Mouse (Mus musculus) ES-E14 (cell line): ENCODE measurements at regions not wholly inside any gene's neighbourhood (a gene's known extent, or its start where the extent isn't known, plus 50 kb on each side); places are given as distances from the start of the nearest gene placed in this dataset.

Experiments used
- DNase-seq: peaks from one replicate; pipeline ENCODE4 v3.0.0-alpha.2; 2013; ENCODE audit warnings: low read depth, low spot score
- H3K27ac ChIP-seq: 2 replicates; pipeline ENCODE4 v1.5.1; 2012; ENCODE audit warnings: low read depth, mild to moderate bottlenecking, low read length, moderate library complexity, mixed read lengths; ENCODE audit not compliant: poor library complexity, insufficient read depth, severe bottlenecking
- H3K36me3 ChIP-seq: 2 replicates; pipeline ENCODE4 v1.6.1; 2012; ENCODE audit warnings: mild to moderate bottlenecking, low read length, moderate library complexity, mixed read lengths; ENCODE audit not compliant: control insufficient read depth, poor library complexity, insufficient read depth, severe bottlenecking
- H3K4me1 ChIP-seq, 2 experiments: fragments of 150-350 bp in 1 of 2; sonication (generic) in 1 of 2; 2 replicates each; pipeline ENCODE4 v1.6.1; 2012; ENCODE audit warnings: low read length in 2 of 2, mild to moderate bottlenecking in 1 of 2, mixed read lengths in 1 of 2; ENCODE audit not compliant: control insufficient read depth in 2 of 2, insufficient read depth in 2 of 2, poor library complexity in 1 of 2
- H3K4me3 ChIP-seq, 2 experiments: fragments of 150-350 bp in 1 of 2; sonication (generic) in 1 of 2; 2 replicates each; pipeline ENCODE4 v1.5.1; 2012; ENCODE audit warnings: low read length in 2 of 2, low read depth in 1 of 2, mild to moderate bottlenecking in 1 of 2, mixed read lengths in 1 of 2; ENCODE audit not compliant: insufficient read depth in 1 of 2, poor library complexity in 1 of 2, severe bottlenecking in 1 of 2
- H3K9ac ChIP-seq: 2 replicates; pipeline ENCODE4 v1.6.1; 2012; ENCODE audit warnings: low read depth, mild to moderate bottlenecking, low read length, mixed read lengths; ENCODE audit not compliant: poor library complexity, insufficient read depth, severe bottlenecking
- H3K9me3 ChIP-seq: fragments of 150-350 bp; sonication (generic); 2 replicates; pipeline ENCODE4 v1.6.1; 2012; ENCODE audit warnings: low read depth, mild to moderate bottlenecking, low read length; ENCODE audit not compliant: control insufficient read depth, insufficient read depth
- CHD2 ChIP-seq: IDR thresholded peaks from 2 replicates; pipeline ENCODE4 v1.6.1; 2014; ENCODE audit warnings: mild to moderate bottlenecking, low read depth, low read length, inconsistent platforms
- HCFC1 ChIP-seq: IDR thresholded peaks from 2 replicates; pipeline ENCODE4 v1.6.1; 2012; ENCODE audit warnings: low read length, inconsistent platforms, borderline replicate concordance; ENCODE audit not compliant: insufficient read depth
- MAFK ChIP-seq: IDR thresholded peaks from 2 replicates; pipeline ENCODE4 v1.6.1; 2014; ENCODE audit warnings: mild to moderate bottlenecking, low read depth, low read length, inconsistent platforms; ENCODE audit not compliant: insufficient read depth
- ZC3H11A ChIP-seq: IDR thresholded peaks from 2 replicates; pipeline ENCODE4 v1.6.1; 2012; ENCODE audit warnings: low read depth, mild to moderate bottlenecking, inconsistent platforms, low read length, borderline replicate concordance
- ZNF384 ChIP-seq: IDR thresholded peaks from 2 replicates; pipeline ENCODE4 v1.6.1; 2012; ENCODE audit warnings: low read depth, low read length, inconsistent platforms
- in situ Hi-C, 2 experiments: fragments of 600-800 bp; cut with MboI; formaldehyde crosslinking; loops; one replicate each; pipeline ENCODE4 v1.15.1; 2025; ENCODE audit warnings: low sequenced_read_pairs in 2 of 2, inconsistent platforms in 1 of 2; ENCODE audit not compliant: unreplicated experiment in 2 of 2

DNA sequence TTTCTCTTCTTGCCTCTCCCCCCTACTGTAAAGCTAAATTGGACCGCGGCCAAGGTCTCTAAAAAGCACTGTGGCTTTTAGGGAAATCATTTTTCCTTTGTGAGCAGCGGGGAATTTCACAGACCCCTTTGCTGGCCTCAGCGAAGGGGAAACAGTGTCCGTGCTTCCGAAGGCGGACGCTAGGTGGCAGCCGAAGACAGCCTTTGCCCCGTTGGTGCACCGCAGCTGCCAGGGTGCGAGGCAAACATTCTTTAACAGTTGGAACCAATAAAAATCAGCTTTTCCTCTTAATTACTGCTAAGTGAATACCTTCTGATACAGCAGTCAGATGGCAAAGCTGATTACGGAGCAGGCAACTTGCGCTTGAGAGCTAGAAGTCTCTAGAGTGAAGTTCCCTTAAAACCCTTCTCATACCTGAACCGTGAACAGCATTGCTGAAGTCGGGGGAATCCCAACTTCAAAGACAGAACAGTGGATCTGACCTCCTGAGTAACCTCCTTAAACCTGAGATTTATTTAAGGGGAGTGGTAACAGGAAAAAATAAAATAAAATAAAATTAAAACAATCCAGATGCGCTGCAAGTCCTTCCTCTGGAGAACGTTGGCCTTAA is 263.7 kb upstream of the Adamts16 start:
- no peaks in the 10 kb centered on the region for H3K4me1 ChIP-seq
- no peak overlapping the region for H3K9ac ChIP-seq
- H3K27ac ChIP-seq: no peak overlapping the region
- TF ChIP-seq ZC3H11A (peak; percentile 76), HCFC1 (no peak)
- H3K9me3 ChIP-seq: no peaks in the 10 kb centered on the region
- no peaks in the 10 kb centered on the region for H3K36me3 ChIP-seq
- peak; percentile 29 for DNase-seq
- in situ Hi-C loops: no loop called here
- H3K4me3 ChIP-seq: no peak overlapping the region

DNA sequence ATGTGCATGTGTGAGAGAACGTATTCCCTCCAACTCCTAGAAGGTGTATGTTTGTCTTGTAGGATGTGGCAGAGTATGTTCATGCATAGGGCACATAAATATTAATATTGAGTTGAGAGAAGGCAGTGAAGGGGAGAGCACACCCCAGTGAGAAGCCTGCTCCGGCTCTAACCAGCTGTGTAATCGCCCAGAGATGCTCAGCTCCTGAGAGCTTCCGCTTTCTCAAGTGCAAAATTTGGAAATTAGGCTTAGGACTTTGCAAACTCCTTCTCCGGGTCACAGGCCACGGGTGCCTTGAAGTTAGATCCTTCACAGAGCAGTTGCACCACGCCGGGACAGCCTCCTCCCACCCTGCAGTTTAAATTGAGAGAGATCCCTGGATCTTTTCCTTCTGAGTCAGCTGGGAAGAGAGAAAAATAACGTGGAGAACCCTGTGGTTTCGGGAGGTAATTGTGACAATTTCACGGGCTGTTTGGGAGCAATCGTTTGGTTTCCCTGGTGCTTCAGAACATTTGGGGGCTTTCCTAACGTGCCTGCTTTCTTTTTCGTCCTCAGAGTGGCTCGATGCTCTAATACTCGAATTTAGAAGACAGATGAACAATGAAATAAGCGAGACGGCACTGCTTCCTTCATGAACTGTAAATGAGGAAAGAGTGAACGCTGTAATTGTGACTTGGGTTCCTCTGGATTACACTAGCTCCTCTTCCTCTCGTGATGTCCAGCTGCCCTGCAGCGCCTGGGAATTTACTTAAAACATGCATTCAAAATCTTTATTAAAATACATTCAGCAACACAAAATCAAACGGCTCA is 263.0 kb upstream of the Adamts16 start:
- H3K4me3 ChIP-seq: no peak overlapping the region

GRCm38 (mm10) chr13:71084301-71084700 is 242.7 kb upstream of the Adamts16 start:
- H3K9me3 ChIP-seq: no peaks in the 10 kb centered on the region
- H3K36me3 ChIP-seq: no peaks in the 10 kb centered on the region
- no peak overlapping the region for H3K4me3 ChIP-seq
- no peaks in the 10 kb centered on the region for H3K4me1 ChIP-seq
- in situ Hi-C loops: no loop called here
- TF ChIP-seq ZNF384 (no peak), ZC3H11A (no peak), HCFC1 (no peak), CHD2 (no peak), MAFK (no peak)
- DNase-seq: no peak
- H3K27ac ChIP-seq: no peak overlapping the region
- H3K9ac ChIP-seq: no peak overlapping the region

More for the DNA sequence above, 263.0 kb upstream of the Adamts16 start:
- no peaks in the 10 kb centered on the region for H3K36me3 ChIP-seq
- TF ChIP-seq HCFC1: no peak
- TF ChIP-seq CHD2: no peak
- TF ChIP-seq ZC3H11A: no peak
- no peak for TF ChIP-seq MAFK
- no peak for TF ChIP-seq ZNF384
- no peak overlapping the region for H3K27ac ChIP-seq
- H3K9ac ChIP-seq: no peak overlapping the region
- H3K4me1 ChIP-seq: no peaks in the 10 kb centered on the region
- H3K9me3 ChIP-seq: no peaks in the 10 kb centered on the region
- no peak for DNase-seq
- in situ Hi-C loops: no loop called here

DNA sequence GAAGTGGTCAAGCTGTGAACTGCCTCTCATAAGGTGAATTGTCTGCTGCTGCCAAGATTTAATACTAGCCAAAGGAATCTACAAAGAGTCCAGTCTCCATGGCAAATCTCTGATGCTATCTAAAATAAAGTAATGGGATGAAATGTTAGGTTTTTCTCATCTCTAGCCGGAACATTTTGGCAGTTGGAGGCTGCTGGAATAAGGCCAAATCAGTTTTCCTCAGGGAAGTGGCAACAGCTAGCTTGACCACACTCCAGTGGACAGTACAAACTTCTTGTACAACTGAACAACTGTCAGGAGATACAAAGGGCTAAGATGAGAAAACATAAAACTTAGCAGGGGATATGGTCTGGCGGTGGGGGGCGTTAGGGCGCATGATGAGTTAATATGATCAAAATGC is 234.3 kb upstream of the Adamts16 start:
- H3K36me3 ChIP-seq: no peaks in the 10 kb centered on the region
- H3K9ac ChIP-seq: no peak overlapping the region
- no peak for DNase-seq
- no peak overlapping the region for H3K27ac ChIP-seq
- in situ Hi-C loops: no loop called here
- TF ChIP-seq ZC3H11A: no peak
- no peak for TF ChIP-seq HCFC1
- no peak for TF ChIP-seq CHD2
- no peak for TF ChIP-seq ZNF384
- no peak for TF ChIP-seq MAFK
- H3K4me1 ChIP-seq: no peaks in the 10 kb centered on the region
- no peak overlapping the region for H3K4me3 ChIP-seq
- H3K9me3 ChIP-seq: no peaks in the 10 kb centered on the region
